Mouse (Mus musculus): ENCODE data around the gene Nova2. TPM values are rescaled to one million over a fixed set of nuclear protein-coding genes. Genes with fewer than 3 reads are reported as not detected.

Gene Nova2
- polyA plus RNA-seq, 1 experiment from 2014 or later, result 1.2 TPM

- peak; percentile 61 for DNase-seq
- no peaks in the 10 kb centered on the region for H3K36me3 ChIP-seq (ENCODE audit: insufficient read depth)
- no peak overlapping the region for H3K4me2 ChIP-seq
- TF ChIP-seq CTCF (IDR thresholded peaks at IDR 0.05; ENCODE audit: low read depth), result no peak
- no peak overlapping the region for H3K9ac ChIP-seq
- ATAC-seq (ENCODE audit: insufficient read depth), result no peak
- no peak overlapping the region for H3K4me3 ChIP-seq (ENCODE audit: low read depth, low read length)
- 73% methylated on average over 9 of the region's 9 CpGs for WGBS
- H3K9me3 ChIP-seq (ENCODE audit: low read depth, low read length), result no peaks in the 10 kb centered on the region
- H3K27me3 ChIP-seq (ENCODE audit: insufficient read depth, low read length), result no peaks in the 10 kb centered on the region
- H3K27ac ChIP-seq (ENCODE audit: low read depth), result no peak overlapping the region
- H3K4me1 ChIP-seq (ENCODE audit: insufficient read depth), result no peaks in the 10 kb centered on the region
These were observed 52.7 kb downstream of the Nova2 start for GRCm38 (mm10) chr7:18978381-18978780.

GRCm38 (mm10) chr7:18986503-18986902 is 60.8 kb downstream of the Nova2 start:
- Histone ChIP-seq H3K9me3 (ENCODE audit: low read depth, low read length) (no peaks in the 10 kb centered on the region), H3K36me3 (ENCODE audit: insufficient read depth) (no peaks in the 10 kb centered on the region), H3K27me3 (ENCODE audit: insufficient read depth, low read length) (peaks cover 3% of the 10 kb centered on the region), H3K4me1 (ENCODE audit: insufficient read depth) (no peaks in the 10 kb centered on the region), H3K9ac (no peak overlapping the region), H3K27ac (ENCODE audit: low read depth) (no peak overlapping the region), H3K4me3 (ENCODE audit: low read depth, low read length) (no peak overlapping the region), H3K4me2 (no peak overlapping the region)
- 62% methylated on average over 2 of the region's 2 CpGs for WGBS
- DNase-seq (no peak), ATAC-seq (ENCODE audit: insufficient read depth) (no peak)
- no peak for TF ChIP-seq CTCF (IDR thresholded peaks at IDR 0.05; ENCODE audit: low read depth)

GRCm38 (mm10) chr7:18987100-18987499 is 61.4 kb downstream of the Nova2 start, which contains the start of gene Nanos2:
TSS of gene Nanos2 (plus strand) at chr7:18987400.
- Histone ChIP-seq H3K27me3 (ENCODE audit: insufficient read depth, low read length) (peaks cover 9% of the 10 kb centered on the region), H3K4me3 (ENCODE audit: low read depth, low read length) (no peak within 1 kb of the TSS), H3K27ac (ENCODE audit: low read depth) (no peak within 1 kb of the TSS), H3K9me3 (ENCODE audit: low read depth, low read length) (no peaks in the 10 kb centered on the region), H3K4me2 (no peak within 1 kb of the TSS), H3K4me1 (ENCODE audit: insufficient read depth) (no peaks in the 10 kb centered on the region), H3K36me3 (ENCODE audit: insufficient read depth) (no peaks in the 10 kb centered on the region), H3K9ac (no peak within 1 kb of the TSS)
- no peak for DNase-seq
- 53% methylated on average over 2 of the region's 2 CpGs for WGBS
- no peak for ATAC-seq (ENCODE audit: insufficient read depth)
- no peak for TF ChIP-seq CTCF (IDR thresholded peaks at IDR 0.05; ENCODE audit: low read depth)

GRCm38 (mm10) chr7:18987747-18988146 is 62.1 kb downstream of the Nova2 start:
- H3K36me3 ChIP-seq (ENCODE audit: insufficient read depth), result no peaks in the 10 kb centered on the region
- 66% methylated on average over 13 of the region's 13 CpGs for WGBS
- no peak overlapping the region for H3K9ac ChIP-seq
- no peak overlapping the region for H3K4me2 ChIP-seq
- H3K9me3 ChIP-seq (ENCODE audit: low read depth, low read length), result no peaks in the 10 kb centered on the region
- H3K4me1 ChIP-seq (ENCODE audit: insufficient read depth), result no peaks in the 10 kb centered on the region
- no peak for TF ChIP-seq CTCF (IDR thresholded peaks at IDR 0.05; ENCODE audit: low read depth)
- H3K27ac ChIP-seq (ENCODE audit: low read depth), result no peak overlapping the region
- peaks cover 16% of the 10 kb centered on the region for H3K27me3 ChIP-seq (ENCODE audit: insufficient read depth, low read length)
- no peak overlapping the region for H3K4me3 ChIP-seq (ENCODE audit: low read depth, low read length)
- DNase-seq (no peak), ATAC-seq (ENCODE audit: insufficient read depth) (no peak)

- H3K27me3 ChIP-seq (ENCODE audit: insufficient read depth, low read length), result peaks cover 19% of the 10 kb centered on the region
- H3K36me3 ChIP-seq (ENCODE audit: insufficient read depth), result no peaks in the 10 kb centered on the region
- H3K4me2 ChIP-seq, result no peak overlapping the region
- 71% methylated on average over 6 of the region's 6 CpGs for WGBS
- TF ChIP-seq CTCF (IDR thresholded peaks at IDR 0.05; ENCODE audit: low read depth), result no peak
- no peak overlapping the region for H3K27ac ChIP-seq (ENCODE audit: low read depth)
- ATAC-seq (ENCODE audit: insufficient read depth) (no peak), DNase-seq (no peak)
- H3K9me3 ChIP-seq (ENCODE audit: low read depth, low read length), result no peaks in the 10 kb centered on the region
- H3K9ac ChIP-seq, result no peak overlapping the region
- no peak overlapping the region for H3K4me3 ChIP-seq (ENCODE audit: low read depth, low read length)
- no peaks in the 10 kb centered on the region for H3K4me1 ChIP-seq (ENCODE audit: insufficient read depth)
These were observed 63.1 kb downstream of the Nova2 start for GRCm38 (mm10) chr7:18988780-18989179.

GRCm38 (mm10) chr7:18989995-18990394 is 64.3 kb downstream of the Nova2 start:
- WGBS, result 8% methylated on average over 5 of the region's 5 CpGs
- no peak overlapping the region for H3K9ac ChIP-seq
- TF ChIP-seq CTCF (IDR thresholded peaks at IDR 0.05; ENCODE audit: low read depth), result peak; percentile 31; the same call in 1 of the 2 replicates
- no peak overlapping the region; the same call in 1 of the 2 replicates for H3K27ac ChIP-seq (ENCODE audit: low read depth)
- no peaks in the 10 kb centered on the region for H3K9me3 ChIP-seq (ENCODE audit: low read depth, low read length)
- no peak for ATAC-seq (ENCODE audit: insufficient read depth)
- no peaks in the 10 kb centered on the region for H3K36me3 ChIP-seq (ENCODE audit: insufficient read depth)
- H3K4me2 ChIP-seq, result peak overlapping the region; percentile 72
- H3K4me1 ChIP-seq (ENCODE audit: insufficient read depth), result no peaks in the 10 kb centered on the region
- peaks cover 19% of the 10 kb centered on the region for H3K27me3 ChIP-seq (ENCODE audit: insufficient read depth, low read length)
- H3K4me3 ChIP-seq (ENCODE audit: low read depth, low read length), result peak overlapping the region; percentile 52
- DNase-seq, result peak; percentile 39

GRCm38 (mm10) chr7:18990601-18991295 is 65.1 kb downstream of the Nova2 start, which contains the start of gene Mypop:
TSS of gene Mypop (plus strand) at chr7:18991245.
- H3K4me2 ChIP-seq, result peak within 1 kb of the TSS; percentile 72
- H3K4me3 ChIP-seq (ENCODE audit: low read depth, low read length), result peak within 1 kb of the TSS; percentile 52
- peaks cover 19% of the 10 kb centered on the region for H3K27me3 ChIP-seq (ENCODE audit: insufficient read depth, low read length)
- H3K4me1 ChIP-seq (ENCODE audit: insufficient read depth), result no peaks in the 10 kb centered on the region
- ATAC-seq (ENCODE audit: insufficient read depth) (peak; percentile 94), DNase-seq (peak; percentile 100)
- H3K9me3 ChIP-seq (ENCODE audit: low read depth, low read length), result no peaks in the 10 kb centered on the region
- TF ChIP-seq CTCF (IDR thresholded peaks at IDR 0.05; ENCODE audit: low read depth), result no peak
- no peak within 1 kb of the TSS; the same call in 1 of the 2 replicates for H3K27ac ChIP-seq (ENCODE audit: low read depth)
- WGBS, result under 1% methylated on average over 37 of the region's 37 CpGs
- H3K9ac ChIP-seq, result peak within 1 kb of the TSS; percentile 57
- no peaks in the 10 kb centered on the region for H3K36me3 ChIP-seq (ENCODE audit: insufficient read depth)
